ENCODE assay signal across 14 mouse cellular contexts in genomic region chr9:45851330-45851729, GRCm38 (mm10). TPM values are rescaled to one million over a fixed set of nuclear protein-coding genes. Genes with fewer than 3 reads are reported as not detected.
DNase-seq lines count a peak whose midpoint lies in the region; ATAC-seq lines count a peak whose summit lies in the region.
"Had no signal": no experiment of that assay in that cellular context is flagged by ENCODE, and none has a peak within 500 bp of the region (broad histone marks: within the 10 kb centered on the region; RNA-seq: fewer than 3 reads in every experiment).

No protein-coding gene starts in this region.

- H3K4me2 ChIP-seq in kidney, embryonic 14.5 days (replicated peaks; ENCODE audit: low read depth, low read length) = no peak overlapping the region
- no peak overlapping the region for H3K4me2 ChIP-seq in intestine, embryonic 15.5 days (replicated peaks)
- H3K4me2 ChIP-seq: embryonic facial prominence, embryonic 13.5 days; forebrain, embryonic 13.5 days; lung, embryonic 14.5 days; neural tube, embryonic 12.5 days had no signal

- peak overlapping the region; percentile 77; the same call in 1 of the 2 replicates for H3K27ac ChIP-seq in kidney, embryonic 14.5 days (ENCODE audit: low read depth, low read length)
- H3K27ac ChIP-seq in intestine, embryonic 15.5 days = peak overlapping the region; percentile 60; the same call in 1 of the 2 replicates
- H3K27ac ChIP-seq: forebrain, embryonic 13.5 days; hindbrain, embryonic 10.5 days; midbrain, embryonic 10.5 days; neural tube, embryonic 12.5 days had no signal

- no peak overlapping the region; the same call in 1 of the 2 replicates for H3K9ac ChIP-seq in kidney, embryonic 14.5 days (ENCODE audit: low read depth, low read length)
- no peak overlapping the region for H3K9ac ChIP-seq in intestine, embryonic 15.5 days
- H3K9ac ChIP-seq: embryonic facial prominence, embryonic 13.5 days; forebrain, embryonic 13.5 days; lung, embryonic 14.5 days; neural tube, embryonic 12.5 days had no signal

- H3K4me3 ChIP-seq in kidney, embryonic 14.5 days (ENCODE audit: low read length) = no peak overlapping the region
- no peak overlapping the region for H3K4me3 ChIP-seq in intestine, embryonic 15.5 days (replicated peaks)
- H3K4me3 ChIP-seq: embryonic facial prominence, embryonic 13.5 days; forebrain, embryonic 13.5 days; hindbrain, embryonic 10.5 days; midbrain, embryonic 10.5 days; neural tube, embryonic 12.5 days had no signal

- WGBS in kidney, embryonic 14.5 days = 55% methylated on average over 5 of the region's 5 CpGs
- WGBS in intestine, embryonic 15.5 days = 60% methylated on average over 5 of the region's 5 CpGs

- no peaks in the 10 kb centered on the region for H3K9me3 ChIP-seq in kidney, embryonic 14.5 days (ENCODE audit: control insufficient read depth, low read length)
- H3K9me3 ChIP-seq in intestine, embryonic 15.5 days = no peaks in the 10 kb centered on the region
- H3K9me3 ChIP-seq: embryonic facial prominence, embryonic 13.5 days; forebrain, embryonic 13.5 days; hindbrain, embryonic 10.5 days; midbrain, embryonic 10.5 days; neural tube, embryonic 12.5 days had no signal

- no peak for ATAC-seq in kidney, embryonic 14.5 days (ENCODE audit: low FRiP score, low TSS enrichment)
- no peak for ATAC-seq in intestine, embryonic 15.5 days
- ATAC-seq: forebrain, embryonic 13.5 days had no signal

- no peak for DNase-seq in kidney, adult 11 months
- DNase-seq in T-cell, adult 2 months (ENCODE audit: low spot score) = peak; percentile 44
- DNase-seq in naive thymus-derived CD4-positive, alpha-beta T cell, adult 2 months (ENCODE audit: low read depth) = peak; percentile 17
- no peak for DNase-seq in cerebellum, postnatal 10 days
- DNase-seq in adrenal gland, postnatal 36 days = no peak
- DNase-seq: cerebellum, adult 18-20 months; lung, embryonic 14.5 days had no signal

- H3K4me1 ChIP-seq in kidney, embryonic 14.5 days (ENCODE audit: control insufficient read depth, insufficient read depth, low read length) = peaks cover 13% of the 10 kb centered on the region; the same call in 1 of the 2 replicates
- peaks cover 25% of the 10 kb centered on the region for H3K4me1 ChIP-seq in intestine, embryonic 15.5 days (replicated peaks)

- peaks cover 6% of the 10 kb centered on the region; the same call in 1 of the 2 replicates for H3K36me3 ChIP-seq in kidney, embryonic 14.5 days (ENCODE audit: control insufficient read depth, insufficient read depth, low read length)
- H3K36me3 ChIP-seq in intestine, embryonic 15.5 days = no peaks in the 10 kb centered on the region

- H3K27me3 ChIP-seq in kidney, embryonic 14.5 days (ENCODE audit: control insufficient read depth, insufficient read depth, low read length) = no peaks in the 10 kb centered on the region
- no peaks in the 10 kb centered on the region for H3K27me3 ChIP-seq in intestine, embryonic 15.5 days (replicated peaks)
- H3K27me3 ChIP-seq: embryonic facial prominence, embryonic 13.5 days; forebrain, embryonic 13.5 days; neural tube, embryonic 12.5 days had no signal

RNA-seq across cellular contexts. Expression of gene Bace1, which starts 12.9 kb away (rescaled TPM):
- polyA plus RNA-seq in kidney, embryonic 14.5 days (2014; fragmentation: Nextera tagmentation; extraction: Ambion mirVana) = 23.4 and 36.2 TPM in 2 replicates
- polyA plus RNA-seq in intestine, embryonic 15.5 days (2015; fragmentation: Nextera tagmentation; extraction: Ambion mirVana) = 20.8 and 22.5 TPM in 2 replicates
- 10 to 100 TPM; 24.3 to 32.0 TPM for total RNA-seq in adrenal gland, postnatal 36 days (2021)

RNA-seq across cellular contexts. Expression of gene Cep164, which starts 22.8 kb away (rescaled TPM):
- polyA plus RNA-seq in kidney, embryonic 14.5 days (2014; fragmentation: Nextera tagmentation; extraction: Ambion mirVana) = 24.3 and 30.8 TPM in 2 replicates
- 21.1 and 24.9 TPM in 2 replicates for polyA plus RNA-seq in intestine, embryonic 15.5 days (2015; fragmentation: Nextera tagmentation; extraction: Ambion mirVana)
- 10 to 100 TPM; 11.6 to 12.2 TPM for total RNA-seq in adrenal gland, postnatal 36 days (2021)

RNA-seq across cellular contexts. Expression of gene Pcsk7, which starts 55.0 kb away (rescaled TPM):
- polyA plus RNA-seq in kidney, embryonic 14.5 days (2014; fragmentation: Nextera tagmentation; extraction: Ambion mirVana) = 7.8 and 16.2 TPM in 2 replicates
- polyA plus RNA-seq in intestine, embryonic 15.5 days (2015; fragmentation: Nextera tagmentation; extraction: Ambion mirVana) = 18.5 and 20.2 TPM in 2 replicates
- total RNA-seq in adrenal gland, postnatal 36 days (2021) = 10 to 100 TPM; 26.9 to 28.6 TPM

RNA-seq across cellular contexts. Expression of gene Rnf214, which starts 55.4 kb away (rescaled TPM):
- 54.0 and 74.3 TPM in 2 replicates for polyA plus RNA-seq in kidney, embryonic 14.5 days (2014; fragmentation: Nextera tagmentation; extraction: Ambion mirVana)
- polyA plus RNA-seq in intestine, embryonic 15.5 days (2015; fragmentation: Nextera tagmentation; extraction: Ambion mirVana) = 36.2 and 36.9 TPM in 2 replicates
- total RNA-seq in adrenal gland, postnatal 36 days (2021) = 10 to 100 TPM; 42.5 to 46.6 TPM

Comparison
In these comparisons a context has a peak if more than half of its experiments do, and no peak if none do; other contexts are left out.
1. DNase-seq: peak in T-cell, adult 2 months (single experiment) and naive thymus-derived CD4-positive, alpha-beta T cell, adult 2 months (single experiment); none in kidney, adult 11 months (single experiment), cerebellum, postnatal 10 days (0 of 2) and adrenal gland, postnatal 36 days (0 of 2).